Mouse (Mus musculus): ENCODE measurements around the gene Suv39h1.

- no peak for TF ChIP-seq ZMIZ1 (IDR thresholded peaks at IDR 0.05; ENCODE audit: low read depth, low read length)
- peak; percentile 99 for TF ChIP-seq EP300 (IDR thresholded peaks at IDR 0.05; ENCODE audit: low read depth in 1 of 2, low read length in 2 of 2)
- 0 out of 2 replicates have a peak, but pooled peaks have one; percentile 59 for TF ChIP-seq MAFK (IDR thresholded peaks at IDR 0.05; ENCODE audit: borderline replicate concordance, low read depth, low read length)
- peak; percentile 85 for TF ChIP-seq SIN3A (IDR thresholded peaks at IDR 0.05; ENCODE audit: low read length)
- peak; percentile 53 for TF ChIP-seq MAX (IDR thresholded peaks at IDR 0.05; ENCODE audit: low read length)
- TF ChIP-seq UBTF (IDR thresholded peaks at IDR 0.05; ENCODE audit: borderline replicate concordance, insufficient read depth, low read depth, low read length), result no peak
- no peak for TF ChIP-seq CTCF (IDR thresholded peaks at IDR 0.05 in 2 of 3, conservative IDR thresholded peaks at IDR 0.05 in 1 of 3; ENCODE audit: control insufficient read depth in 1 of 3, insufficient read depth in 1 of 3, low read depth in 2 of 3, low read length in 3 of 3, poor library complexity in 1 of 3, severe bottlenecking in 1 of 3)
Measured at GRCm38 (mm10) chrX:8102213-8102668, 27.7 kb upstream of the Suv39h1 start.

Data from MEL (cell line).